Mouse (Mus musculus) ovary, postnatal 36 days (tissue): ENCODE measurements around the gene Dhx29.
A peak's percentile ranks its signal among the peaks of the same experiment; 100 is the strongest.

Source experiments
- DNase-seq: peaks from one replicate; pipeline ENCODE4 v3.0.0; 2022; ENCODE audit warnings: low spot score, mixed read lengths

The Dhx29 gene

DNA sequence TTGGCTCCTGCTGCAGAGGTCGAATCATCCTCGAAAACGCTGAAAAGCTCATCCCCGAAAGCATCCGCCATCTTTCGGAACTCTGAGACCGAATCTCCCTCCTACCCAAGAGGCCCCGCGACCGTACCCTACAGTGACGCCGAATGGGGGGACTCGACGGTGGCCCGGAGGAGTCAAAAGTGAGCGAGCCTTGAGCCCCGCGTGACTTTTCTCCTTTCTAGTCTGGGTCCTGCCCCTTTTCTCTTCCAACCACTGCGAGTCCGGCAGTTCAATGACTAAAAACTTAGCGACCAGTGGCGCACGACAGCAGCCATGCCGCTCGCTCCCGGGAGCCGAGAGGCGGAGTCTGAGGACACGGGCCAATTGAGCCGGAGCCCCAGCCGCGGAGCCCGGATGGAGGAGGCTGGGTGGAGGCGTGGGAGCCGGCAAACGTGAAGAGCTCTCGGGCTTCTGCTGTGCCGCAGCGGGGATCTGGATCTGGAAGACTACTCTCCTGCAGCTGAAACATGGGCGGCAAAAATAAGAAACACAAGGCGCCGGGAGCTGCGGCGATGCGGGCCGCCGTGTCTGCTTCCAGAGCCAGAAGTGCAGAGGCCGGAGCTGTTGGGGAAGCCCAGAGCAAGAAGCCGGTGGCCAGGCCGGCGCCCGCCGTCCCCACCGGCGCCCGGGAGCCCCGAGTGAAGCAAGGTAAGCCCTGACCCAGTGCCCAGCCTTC is at the start of gene Dhx29, which contains the start of gene Mtrex:
Dhx29 (plus strand) TSS at position 168 of the 715 bp plus-strand sequence.
Mtrex (minus strand) TSS at position 112 of the 715 bp plus-strand sequence.
- peak; percentile 98 for DNase-seq

DNA sequence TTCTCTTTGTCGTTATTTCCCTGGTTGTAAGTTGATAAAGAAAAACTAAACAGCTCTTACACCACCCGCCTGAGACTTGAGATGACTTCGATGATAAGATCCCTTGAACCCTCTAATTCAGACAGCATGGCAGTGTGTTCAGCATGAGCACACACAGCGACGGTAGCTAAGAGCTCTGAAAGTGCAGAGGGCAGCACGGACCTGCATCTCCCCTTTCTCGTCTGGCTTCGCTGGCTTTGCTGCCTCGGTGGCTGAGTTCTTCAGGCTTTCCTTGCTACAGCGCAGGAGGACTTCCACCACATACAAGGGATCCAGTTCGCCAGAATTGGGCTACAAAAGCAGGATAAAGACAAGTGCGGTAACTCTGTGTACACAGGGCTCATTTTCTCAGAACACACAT is 40.0 kb upstream of the Dhx29 start:
- no peak for DNase-seq

DNA sequence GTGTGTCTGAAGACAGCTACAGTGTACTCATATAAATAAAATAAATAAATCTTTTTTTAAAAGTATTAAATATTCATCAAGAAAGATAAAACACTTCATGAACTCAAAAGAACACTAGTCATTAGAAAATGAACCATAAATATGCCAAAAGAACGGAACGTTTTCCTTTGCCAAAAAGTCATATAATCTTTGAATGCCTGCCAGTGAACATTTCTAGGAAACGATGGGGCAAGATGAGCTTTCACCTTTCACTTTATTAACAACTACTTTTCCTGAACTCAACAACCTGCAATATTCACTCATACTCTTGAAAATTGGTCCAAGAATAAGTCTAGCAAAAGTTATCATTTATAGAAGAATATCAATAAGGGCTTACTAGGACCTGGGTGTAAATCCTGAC is 25.1 kb upstream of the Dhx29 start:
- no peak for DNase-seq

DNA sequence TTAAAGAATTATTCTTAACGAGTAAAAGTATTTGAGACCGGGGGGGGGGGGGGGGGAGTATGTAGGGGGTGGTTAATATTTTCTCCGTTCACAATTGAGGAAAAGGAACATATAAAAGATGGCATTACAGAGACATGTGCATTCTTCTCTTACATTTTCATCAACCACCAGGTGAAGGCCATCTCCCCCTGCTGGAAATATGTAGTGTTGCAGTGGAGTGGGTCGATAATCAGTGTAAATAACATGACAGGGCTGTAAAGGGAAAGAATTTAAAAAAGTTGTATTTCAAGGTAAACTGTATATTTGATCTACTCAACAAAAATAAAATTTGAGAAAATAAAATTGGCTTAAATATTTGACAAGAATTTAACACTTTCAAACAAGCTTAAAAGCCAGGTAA is 17.6 kb upstream of the Dhx29 start:
- no peak for DNase-seq

DNA sequence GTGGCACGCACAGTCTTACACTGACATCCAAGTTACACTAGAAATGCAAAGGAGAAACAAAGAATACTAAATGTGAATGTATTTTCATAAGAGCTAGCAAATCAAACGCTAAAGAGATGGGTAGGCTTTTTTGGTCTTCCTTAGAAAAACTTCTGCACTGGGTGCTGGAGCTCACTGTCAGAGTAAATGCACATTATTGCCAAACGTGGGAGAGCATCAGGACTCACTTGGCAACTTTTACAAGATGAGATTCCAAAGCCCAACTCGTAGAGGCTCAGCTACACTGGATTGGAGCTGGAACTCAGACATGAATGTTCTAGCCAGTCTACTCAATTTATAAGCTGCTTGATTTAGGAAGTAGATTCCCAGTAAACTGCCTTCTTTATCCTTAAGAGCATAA is 16.8 kb upstream of the Dhx29 start:
- no peak for DNase-seq

DNA sequence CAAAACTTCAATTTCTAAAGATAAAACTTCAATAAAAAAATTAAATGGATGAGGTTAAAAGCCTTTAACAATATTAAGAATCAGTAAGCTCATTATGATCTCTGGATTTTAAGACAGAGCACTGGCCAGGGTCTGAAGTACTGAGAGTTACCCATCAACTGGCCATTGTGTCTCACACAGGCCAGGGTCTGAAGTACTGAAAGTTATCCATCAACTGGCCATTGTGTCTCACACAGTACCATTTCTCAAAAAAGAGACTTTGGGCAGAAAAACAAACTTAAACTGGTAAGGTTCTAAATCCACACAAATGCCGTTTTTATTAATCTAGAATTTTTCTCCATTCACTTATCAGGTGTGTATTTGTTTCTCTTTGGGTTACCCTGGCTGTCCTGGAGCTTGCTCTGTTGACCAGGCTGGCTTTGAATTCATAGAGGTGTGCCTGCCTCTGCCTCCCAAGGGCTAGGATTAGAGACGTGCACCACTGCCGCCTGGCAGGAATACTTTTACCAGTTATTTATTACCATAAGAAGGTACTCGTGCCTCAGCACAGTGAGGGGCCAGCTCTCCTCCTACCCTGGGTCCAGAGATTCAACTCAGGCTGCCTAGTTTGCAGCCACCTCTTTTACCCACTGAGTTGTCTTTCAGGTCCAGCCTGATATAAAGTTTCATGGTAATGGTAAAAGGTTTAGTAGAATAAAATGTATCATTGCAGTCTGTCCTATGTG is 8.0 kb upstream of the Dhx29 start:
- no peak for DNase-seq

DNA sequence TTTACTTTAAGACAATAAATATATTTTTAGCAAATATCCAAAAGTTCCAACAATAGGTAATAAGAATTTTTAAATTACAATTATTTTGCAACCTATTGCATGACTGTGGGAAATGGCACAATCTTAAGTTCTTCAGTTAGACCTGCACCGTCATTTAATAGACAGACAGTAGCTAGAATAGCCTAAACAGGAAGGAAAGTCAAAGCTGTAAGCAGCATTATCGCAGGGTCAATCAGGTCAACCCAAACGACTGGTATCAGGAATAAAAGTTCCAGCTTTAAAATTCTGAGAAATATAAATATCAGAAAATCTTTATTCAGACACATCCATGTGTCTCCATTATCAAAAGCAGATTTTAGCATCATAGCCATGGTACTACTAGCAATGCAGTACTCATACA is 6.3 kb upstream of the Dhx29 start:
- DNase-seq = no peak

DNA sequence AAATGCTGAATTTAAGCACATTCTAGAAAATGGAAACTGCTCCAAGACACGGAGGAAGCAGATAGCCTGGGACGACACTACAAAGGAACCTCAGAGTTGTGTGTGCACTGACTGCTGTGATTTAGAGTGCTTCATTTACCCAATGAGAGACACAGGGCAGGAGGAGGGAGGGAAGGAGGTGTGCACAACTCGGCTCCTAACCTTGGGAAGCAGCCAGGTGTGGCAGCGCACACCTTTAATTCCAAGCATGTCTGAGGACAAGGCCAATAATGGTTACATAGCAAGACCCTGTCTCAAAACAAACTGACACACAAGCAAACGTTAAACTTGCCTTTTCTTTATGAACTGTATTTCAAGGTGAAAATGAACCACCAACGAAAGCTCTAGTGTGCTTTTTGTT is 2.0 kb upstream of the Dhx29 start:
- DNase-seq = no peak

DNA sequence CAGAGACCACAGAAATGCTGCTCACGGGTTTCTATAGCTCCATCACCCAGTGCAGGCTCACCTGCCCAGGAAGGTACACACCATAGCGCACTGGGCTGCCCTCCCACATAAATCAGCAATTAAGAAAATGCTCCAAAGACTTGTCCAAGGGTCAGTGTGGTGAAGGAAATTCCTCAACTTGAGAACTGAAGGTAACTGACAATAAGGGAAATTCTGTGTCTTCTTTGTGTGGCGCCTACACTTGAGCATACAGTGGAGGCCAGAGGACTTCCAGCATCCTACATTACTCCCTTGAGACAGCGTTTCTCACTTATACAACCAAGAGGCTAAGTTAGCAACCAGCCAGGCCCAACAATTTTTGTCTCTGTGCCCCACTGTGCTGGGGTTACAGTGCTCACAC is 1.3 kb upstream of the Dhx29 start:
- no peak for DNase-seq

DNA sequence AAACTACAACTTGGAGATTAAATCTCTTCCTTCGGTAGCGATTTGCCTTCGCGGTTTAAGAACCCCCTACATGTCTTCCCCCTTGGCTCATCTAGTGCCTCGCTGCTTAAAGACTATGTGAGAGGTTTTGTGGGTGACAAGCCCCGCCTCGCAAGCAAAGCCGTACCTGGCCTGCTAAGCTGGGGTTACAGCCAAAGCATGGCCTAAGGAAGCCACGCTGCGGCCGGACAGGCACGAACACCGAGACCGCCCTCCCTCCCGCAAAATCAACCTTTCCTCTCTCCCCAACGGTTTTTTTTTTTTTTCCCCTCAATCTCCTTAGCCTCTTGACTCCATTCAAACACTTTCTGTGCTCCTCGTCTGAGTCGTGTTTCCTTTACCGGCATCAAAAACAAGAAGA is 458 bp upstream of the Dhx29 start:
- peak; percentile 20 for DNase-seq

DNA sequence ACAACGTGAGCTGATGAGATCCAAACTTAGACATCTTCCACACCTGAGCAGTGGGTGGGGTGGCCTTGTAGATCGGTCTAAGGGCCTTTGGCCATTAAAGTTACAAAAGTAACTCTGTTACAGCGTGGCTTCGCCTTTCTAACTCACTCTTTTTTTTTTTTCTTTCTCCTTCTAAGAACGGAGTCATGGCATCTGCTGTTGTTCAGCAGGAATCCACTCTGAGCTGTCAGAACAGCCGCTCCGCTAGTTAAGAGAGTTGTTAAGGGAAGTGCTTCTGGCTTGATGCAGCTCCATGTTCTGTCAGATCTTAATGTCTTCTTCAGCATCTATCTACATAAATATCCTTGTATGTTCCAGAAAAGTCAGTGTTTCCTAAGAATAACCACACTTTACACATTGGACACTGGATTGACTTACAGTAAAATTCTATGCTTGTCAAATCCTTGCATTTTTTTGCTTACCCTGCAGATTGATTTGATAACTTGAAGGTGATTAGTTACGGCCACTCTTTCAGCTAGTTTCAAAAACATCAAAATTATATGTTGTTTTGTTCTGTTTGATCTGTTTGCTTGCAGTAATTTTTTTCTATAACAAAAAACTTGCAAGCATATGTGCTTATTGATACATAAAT is 899 bp downstream of the Dhx29 start:
- DNase-seq = no peak

DNA sequence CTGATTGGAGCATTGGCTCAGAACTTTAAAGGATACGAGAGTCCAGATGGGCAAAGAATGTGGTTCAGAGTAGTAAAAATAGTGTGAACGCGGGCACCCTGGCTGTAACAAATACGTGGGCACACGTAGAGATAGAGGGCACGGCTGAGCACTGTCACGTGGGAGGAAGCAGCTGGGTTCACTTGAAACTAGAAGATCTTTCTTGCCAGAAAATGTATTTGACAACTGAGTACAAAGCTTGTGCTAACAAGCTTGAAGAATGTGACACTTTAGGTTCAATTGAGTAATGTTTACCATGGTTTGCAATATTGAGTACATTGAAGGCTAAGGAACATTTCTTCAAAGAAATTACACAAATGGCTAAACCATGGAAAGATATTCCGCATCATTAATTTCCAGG is 10.9 kb downstream of the Dhx29 start:
- DNase-seq = no peak

DNA sequence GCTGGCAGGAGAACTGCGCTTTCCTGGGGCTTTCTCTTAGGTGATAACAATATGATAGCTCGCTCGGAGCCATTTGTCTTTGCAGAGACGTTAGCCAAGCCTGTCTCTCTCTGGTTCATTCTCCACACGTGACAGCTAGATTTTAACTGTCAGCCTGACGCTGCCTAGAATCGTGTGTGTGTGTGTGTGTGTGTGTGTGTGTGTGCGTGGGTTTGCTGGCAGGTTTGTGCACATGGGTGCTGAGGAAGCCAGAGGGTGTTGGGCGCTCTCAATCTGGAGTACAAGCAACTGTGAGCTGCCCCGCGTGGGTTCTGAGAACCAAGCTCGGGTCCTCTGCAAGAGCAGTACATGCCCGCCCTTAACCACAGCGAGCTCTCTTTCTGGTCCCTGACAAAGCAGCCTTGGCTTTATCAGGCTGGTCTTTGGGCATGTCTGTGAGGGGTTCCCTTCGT is 14.7 kb downstream of the Dhx29 start:
- DNase-seq = no peak

DNA sequence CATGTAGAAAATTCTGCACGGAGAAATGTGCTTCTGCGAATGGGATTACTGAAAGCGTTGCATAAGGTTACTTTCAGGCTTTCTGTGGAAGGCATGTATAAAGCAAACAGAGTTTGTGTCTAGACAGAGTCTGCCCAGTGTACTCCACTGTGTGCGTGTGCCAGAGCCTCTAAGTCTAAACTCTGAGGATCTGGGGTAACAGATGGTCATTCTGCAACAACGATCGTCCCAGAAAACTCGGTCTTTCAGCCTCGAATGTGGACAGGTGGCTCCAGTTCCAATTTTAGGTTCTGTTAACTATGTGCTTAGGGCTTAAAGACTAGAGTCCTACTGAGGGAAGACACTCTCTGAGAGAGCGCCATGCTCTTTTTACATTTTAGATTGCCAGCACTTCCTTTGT is 18.1 kb downstream of the Dhx29 start:
- DNase-seq = no peak

DNA sequence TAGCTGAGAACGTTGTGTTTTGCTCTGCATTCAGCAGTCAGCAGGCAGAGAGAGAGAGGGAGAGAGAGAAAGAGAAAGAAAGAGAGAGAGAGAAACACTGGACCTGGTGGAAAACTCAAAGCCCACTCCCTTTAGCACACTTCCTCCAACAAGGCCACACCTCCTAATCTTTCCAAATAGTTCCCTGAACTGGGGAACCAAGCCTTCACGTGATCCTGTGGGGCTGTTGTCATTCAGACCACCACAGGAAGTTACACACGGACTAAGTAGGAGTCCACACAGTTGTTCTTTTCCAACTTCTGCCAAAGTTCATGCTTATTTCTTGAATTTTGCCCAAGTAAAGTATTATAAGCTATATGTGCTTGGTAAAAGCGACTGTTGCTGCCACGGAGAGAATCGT is 18.6 kb downstream of the Dhx29 start:
- DNase-seq = no peak

DNA sequence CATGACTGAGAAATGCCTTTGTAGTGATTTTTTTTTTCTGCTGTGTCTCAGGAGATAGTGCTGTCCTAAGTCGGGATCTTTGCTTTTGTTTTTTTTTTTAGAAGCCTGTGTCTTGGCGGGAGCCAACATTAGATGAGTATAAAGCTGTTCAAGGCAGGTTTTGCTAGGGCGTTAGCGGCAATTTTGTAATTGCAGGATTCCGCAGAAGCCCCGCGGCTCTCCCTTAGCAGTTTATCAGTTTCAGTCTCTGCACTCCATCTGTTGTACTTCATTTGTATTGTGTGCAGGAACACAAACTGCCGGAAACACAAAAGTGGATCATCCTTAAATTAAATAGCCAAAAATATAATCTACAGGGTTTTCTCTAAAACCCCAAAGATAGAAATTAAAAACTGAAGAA is 26.8 kb downstream of the Dhx29 start:
- DNase-seq = no peak

DNA sequence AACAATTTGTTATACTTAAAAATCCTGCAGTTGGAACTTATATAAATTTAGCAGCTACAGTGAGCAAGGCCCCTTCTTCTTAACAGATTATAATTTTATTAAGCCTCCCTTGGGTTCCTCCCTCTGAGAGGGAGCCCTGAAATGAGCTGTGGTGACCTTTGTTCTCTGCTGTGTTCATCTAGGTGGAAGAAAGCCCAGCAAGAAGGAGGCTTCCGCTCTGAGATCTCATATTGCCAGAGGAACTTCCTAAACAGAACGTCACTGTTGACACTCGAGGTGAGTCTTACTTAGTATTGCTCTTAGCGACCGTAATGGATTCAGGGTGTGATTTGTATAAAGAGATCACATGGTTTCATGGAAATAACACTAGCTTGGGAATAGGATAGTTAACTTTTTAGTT is 35.8 kb downstream of the Dhx29 start:
- DNase-seq = no peak

DNA sequence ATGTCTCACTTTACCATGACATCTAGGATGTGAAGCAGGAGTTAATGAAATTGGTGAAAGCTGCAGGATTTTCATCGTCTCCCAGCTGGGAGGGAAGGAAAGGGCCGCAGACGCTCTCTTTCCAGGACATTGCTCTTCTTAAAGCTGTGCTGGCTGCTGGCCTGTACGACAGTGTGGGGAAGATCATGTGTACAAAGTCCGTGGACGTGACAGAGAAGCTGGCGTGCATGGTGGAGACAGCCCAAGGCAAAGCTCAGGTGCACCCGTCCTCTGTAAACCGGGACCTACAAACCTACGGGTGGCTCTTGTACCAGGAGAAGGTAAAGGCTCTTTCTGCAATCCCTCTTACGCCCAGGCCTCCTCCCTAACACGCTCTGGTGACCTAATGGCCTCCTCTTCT is 37.2 kb downstream of the Dhx29 start:
- no peak for DNase-seq

DNA sequence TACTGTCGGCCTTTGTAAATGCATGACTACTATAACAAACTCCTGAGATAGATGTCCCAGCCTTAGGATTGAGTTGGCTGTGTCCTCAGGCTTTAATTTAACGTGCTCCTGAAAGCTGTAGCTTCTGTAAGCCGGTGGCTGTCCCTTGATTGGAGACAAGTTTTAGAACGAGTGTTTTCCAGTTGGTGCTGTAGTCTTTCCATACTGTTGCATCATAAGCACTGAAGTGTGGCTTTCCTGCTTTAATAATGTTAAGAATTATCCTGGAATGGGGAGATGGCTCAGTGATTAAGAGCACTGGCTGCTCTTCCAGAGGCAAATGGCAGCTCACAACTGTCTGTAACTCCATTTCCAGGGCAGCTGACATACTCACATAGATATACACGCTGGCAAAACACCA is 40.0 kb downstream of the Dhx29 start:
- no peak for DNase-seq

DNA sequence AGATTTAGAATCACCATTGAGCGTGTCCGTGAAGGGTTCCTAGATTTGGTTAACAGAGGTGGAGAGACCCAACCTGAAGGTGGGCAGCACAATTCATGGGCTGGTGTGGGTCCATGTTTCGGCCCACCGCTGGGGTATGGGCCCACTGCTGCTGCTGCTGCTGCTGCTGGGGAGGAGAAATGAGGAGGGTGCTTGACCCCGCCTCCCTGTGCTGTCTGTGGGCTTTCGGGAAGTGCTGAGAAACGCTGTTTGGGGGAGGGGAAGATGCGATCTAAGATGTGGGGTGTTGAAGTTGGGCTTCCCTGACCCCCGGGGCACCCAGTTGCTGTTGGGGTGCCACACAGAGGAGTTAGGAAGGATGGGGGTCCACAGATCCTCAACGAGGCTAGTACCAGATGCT is 49.5 kb downstream of the Dhx29 start:
- no peak for DNase-seq

DNA sequence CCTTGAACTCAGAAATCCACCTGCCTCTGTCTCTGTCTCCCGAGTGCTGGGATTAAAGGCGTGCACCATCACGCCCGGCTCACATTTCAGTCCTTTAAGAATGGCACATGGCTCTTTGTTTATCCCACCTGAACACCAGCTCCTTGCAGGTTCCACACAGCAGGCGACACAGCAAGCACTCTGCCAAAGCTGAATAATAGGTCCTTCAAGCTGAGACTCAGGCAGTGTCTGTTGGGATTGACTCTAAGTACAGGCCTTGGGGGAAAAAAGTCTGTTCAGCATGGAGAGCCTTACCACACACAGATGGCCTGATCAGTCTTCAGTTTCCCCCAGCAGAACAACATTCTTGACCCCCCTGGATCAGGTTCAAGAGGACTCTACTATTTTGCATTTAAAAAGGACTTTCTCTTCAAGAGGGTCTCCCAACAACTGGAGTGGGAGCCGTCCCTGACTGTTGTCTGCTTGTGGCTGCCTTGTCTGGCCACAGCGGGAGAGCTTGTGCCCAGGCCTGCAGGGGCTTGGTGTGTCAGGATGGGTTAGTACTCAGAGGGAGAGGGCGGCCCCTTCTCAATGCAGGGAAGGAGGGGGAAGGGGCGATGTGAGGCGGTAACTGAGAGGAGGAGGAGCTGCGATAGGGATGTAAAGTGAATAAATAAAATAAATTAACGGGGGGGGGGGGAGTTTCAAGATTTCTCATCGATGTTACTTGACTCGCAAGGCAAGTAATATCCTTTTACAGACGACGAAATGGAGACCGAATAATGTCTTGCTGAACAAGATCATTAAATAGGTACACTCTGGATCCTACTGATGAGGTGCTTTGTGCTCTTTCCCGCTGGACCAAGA is 58.6 kb downstream of the Dhx29 start:
- no peak for DNase-seq

DNA sequence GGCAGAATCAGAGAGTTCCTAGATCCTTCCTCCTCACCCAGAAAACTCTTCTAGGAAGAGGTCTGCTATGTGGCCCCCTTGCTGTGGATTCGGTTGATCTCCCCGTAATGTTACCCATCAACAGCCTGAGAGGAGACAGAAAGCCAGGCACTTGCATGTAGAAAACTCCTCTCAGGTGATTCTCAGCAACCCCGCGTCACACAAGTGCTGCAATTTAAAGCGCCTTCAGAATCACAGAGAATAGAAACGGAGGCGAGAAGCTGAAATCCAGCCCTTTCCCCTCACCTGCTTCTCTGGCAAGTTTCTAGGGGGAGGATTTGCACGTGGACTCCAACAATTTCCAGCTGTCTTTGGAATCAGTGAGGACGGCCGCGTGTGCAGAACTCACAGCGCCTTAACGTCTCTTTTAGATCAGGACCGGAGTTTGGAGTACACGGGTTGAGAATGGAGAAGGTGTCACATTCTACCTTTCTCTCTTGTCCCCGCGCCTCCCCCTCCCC is 59.2 kb downstream of the Dhx29 start:
- no peak for DNase-seq
